In genomic region chr5:4790265-4790664, GRCm38 (mm10) we compare ENCODE assay signal across 21 mouse cellular contexts.
"Had no signal": no experiment of that assay in that cellular context is flagged by ENCODE, and none has a peak within 500 bp of the region (broad histone marks: within the 10 kb centered on the region; RNA-seq: fewer than 3 reads in every experiment).

No protein-coding gene starts in this region.

- H3K4me2 ChIP-seq: limb, embryonic 12.5 days; limb, embryonic 15.5 days; liver, embryonic 11.5 days; lung, embryonic 14.5 days; neural tube, embryonic 13.5 days; stomach, embryonic 15.5 days had no signal

- H3K27me3 ChIP-seq: limb, embryonic 12.5 days; limb, embryonic 15.5 days; megakaryocyte, embryonic 14.5 days; neural tube, embryonic 13.5 days; stomach, embryonic 15.5 days had no signal

- H3K9ac ChIP-seq: limb, embryonic 12.5 days; limb, embryonic 15.5 days; liver, embryonic 14.5 days; liver, postnatal 0 days; lung, embryonic 14.5 days; neural tube, embryonic 13.5 days; stomach, embryonic 15.5 days had no signal

- H3K27ac ChIP-seq: limb, embryonic 12.5 days; limb, embryonic 15.5 days; liver, embryonic 14.5 days; midbrain, embryonic 10.5 days; neural tube, embryonic 13.5 days; stomach, embryonic 15.5 days had no signal

- DNase-seq: kidney, adult 9 months; kidney, postnatal 14 days; kidney, postnatal 4 days; left cerebral cortex, postnatal 4 days; liver, postnatal 0 days; lung, embryonic 14.5 days; lung, postnatal 10 days; lung, postnatal 36 days; retina, postnatal 1 day; right cerebral cortex, postnatal 25 days; spleen, adult 18-20 months; thymus, postnatal 25 days had no signal

- ATAC-seq: liver, postnatal 0 days had no signal

- H3K4me1 ChIP-seq: limb, embryonic 12.5 days; megakaryocyte, embryonic 14.5 days; stomach, embryonic 15.5 days had no signal

- H3K9me3 ChIP-seq: limb, embryonic 15.5 days; midbrain, embryonic 10.5 days; neural tube, embryonic 13.5 days; stomach, embryonic 15.5 days had no signal

- H3K4me3 ChIP-seq: limb, embryonic 12.5 days; limb, embryonic 15.5 days; megakaryocyte, embryonic 14.5 days; midbrain, embryonic 10.5 days; myocyte; neural tube, embryonic 13.5 days; stomach, embryonic 15.5 days had no signal

- H3K36me3 ChIP-seq: limb, embryonic 12.5 days; limb, embryonic 15.5 days; midbrain, embryonic 10.5 days; neural tube, embryonic 13.5 days; stomach, embryonic 15.5 days had no signal
